Mouse (Mus musculus) heart, embryonic 14.5 days (tissue): ENCODE data around the gene Dcdc2a. TPM values are rescaled to one million over a fixed set of nuclear protein-coding genes. Genes with fewer than 3 reads are reported as not detected.

Experiments used
- ATAC-seq: fragments of 200-750 bp; cut with Nextera tagmentation; 2 replicates; pipeline ENCODE4 v1.8.0; 2017; ENCODE audit warnings: low read depth, moderate TSS enrichment; ENCODE audit not compliant: insufficient number of reproducible peaks, insufficient read depth, low FRiP score
- H3K27ac ChIP-seq, 2 experiments: fragments of 200-500 bp in 1 of 2; fragments of 300-500 bp in 1 of 2; sonication (generic) in 1 of 2; replicated peaks in 1 of 2; 2 replicates each; pipeline ENCODE4 v1.5.1; 2012 to 2014; ENCODE audit warnings: low read depth in 2 of 2, low read length in 2 of 2, control low read depth in 1 of 2, mild to moderate bottlenecking in 1 of 2, mixed read lengths in 1 of 2; ENCODE audit not compliant: control insufficient read depth in 1 of 2, insufficient read depth in 1 of 2
- H3K27me3 ChIP-seq: fragments of 300-500 bp; sonication (generic); 2 replicates; pipeline ENCODE4 v1.6.1; 2014; ENCODE audit warnings: mild to moderate bottlenecking, low read length, control low read depth; ENCODE audit not compliant: control insufficient read depth, insufficient read depth
- H3K36me3 ChIP-seq: fragments of 300-500 bp; sonication (generic); 2 replicates; pipeline ENCODE4 v1.6.1; 2014; ENCODE audit warnings: mild to moderate bottlenecking, control low read depth, low read length, mixed read lengths; ENCODE audit not compliant: control insufficient read depth, insufficient read depth
- H3K4me1 ChIP-seq, 2 experiments: fragments of 200-500 bp in 1 of 2; fragments of 300-500 bp in 1 of 2; sonication (generic) in 1 of 2; 2 replicates each; pipeline ENCODE4 v1.6.1; 2012 to 2014; ENCODE audit warnings: low read length in 2 of 2, control low read depth in 1 of 2, mixed read lengths in 1 of 2; ENCODE audit not compliant: control insufficient read depth in 2 of 2, insufficient read depth in 2 of 2
- H3K4me2 ChIP-seq: fragments of 300-500 bp; sonication (generic); 2 replicates; pipeline ENCODE4 v1.6.1; 2014; ENCODE audit warnings: mild to moderate bottlenecking, low read length
- H3K4me3 ChIP-seq, 2 experiments: fragments of 200-500 bp in 1 of 2; fragments of 300-500 bp in 1 of 2; sonication (generic) in 1 of 2; 2 replicates each; pipeline ENCODE4 v1.5.1; 2012 to 2014; ENCODE audit warnings: low read length in 2 of 2, mild to moderate bottlenecking in 2 of 2, control low read depth in 1 of 2, low read depth in 1 of 2, moderate library complexity in 1 of 2; ENCODE audit not compliant: control insufficient read depth in 1 of 2, insufficient read depth in 1 of 2
- H3K9ac ChIP-seq: fragments of 300-500 bp; sonication (generic); 2 replicates; pipeline ENCODE4 v1.6.1; 2014; ENCODE audit warnings: mild to moderate bottlenecking, low read length
- H3K9me3 ChIP-seq: fragments of 300-500 bp; sonication (generic); 2 replicates; pipeline ENCODE4 v1.6.1; 2016; ENCODE audit warnings: low read length, control low read depth; ENCODE audit not compliant: control insufficient read depth
- WGBS: fragments of 180-500 bp; shearing (Covaris S2); extraction: QIAGEN DNeasy Blood & Tissue Kit; methylation state at CpG from one replicate; pipeline ENCODE4 v1.1.7; 2014; 5-methylcytosine and 5-hydroxymethylcytosine counted together
- polyA plus RNA-seq: library from polyadenylated mRNA; unstranded; fragments of >200 nt; fragmentation: Nextera tagmentation; extraction: Ambion mirVana; gene quantifications from 2 replicates; pipeline ENCODE4 v1.2.1, GENCODE M21; 2014

Gene Dcdc2a
- polyA plus RNA-seq, 1 experiment from 2014 or later, result 0.77 TPM

DNA sequence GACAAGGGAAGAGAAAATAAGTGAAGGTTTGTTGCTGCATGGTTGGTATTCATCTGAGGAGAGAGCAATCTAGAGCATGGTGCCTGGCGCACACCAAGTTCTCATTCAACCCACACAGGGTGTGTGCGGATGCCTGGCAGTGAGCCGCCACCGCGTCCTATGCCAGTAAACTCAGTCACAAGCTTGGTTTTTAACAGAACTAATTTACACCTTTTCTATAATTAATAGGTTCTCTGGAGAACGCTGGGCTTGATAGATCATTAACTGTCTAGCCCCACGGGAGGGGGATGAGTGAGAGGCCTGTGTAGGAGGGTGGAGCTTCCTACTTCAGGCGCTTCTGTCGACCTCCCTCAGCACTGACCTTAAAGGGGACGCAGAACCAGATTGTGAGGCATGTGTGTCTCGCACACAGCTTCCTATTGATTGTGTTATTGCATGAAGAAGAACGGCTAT is 59.7 kb downstream of the Dcdc2a start:
- Histone ChIP-seq H3K4me1 (no peaks in the 10 kb centered on the region; a peak in 1 of 4 replicates), H3K27ac (no peak overlapping the region), H3K4me2 (peak overlapping the region; percentile 75), H3K9me3 (no peaks in the 10 kb centered on the region), H3K9ac (peak overlapping the region; percentile 68), H3K27me3 (no peaks in the 10 kb centered on the region), H3K4me3 (peak overlapping the region; percentile 40 to 51), H3K36me3 (no peaks in the 10 kb centered on the region)
- WGBS, result 30% methylated on average over 12 of the region's 12 CpGs
- peak; percentile 54; the same call in 1 of the 2 replicates for ATAC-seq

- Histone ChIP-seq H3K9me3 (no peaks in the 10 kb centered on the region), H3K4me1 (no peaks in the 10 kb centered on the region), H3K27me3 (no peaks in the 10 kb centered on the region), H3K9ac (peak overlapping the region; percentile 68), H3K4me2 (peak overlapping the region; percentile 75), H3K4me3 (peak overlapping the region; percentile 40 to 51), H3K36me3 (no peaks in the 10 kb centered on the region), H3K27ac (no peak overlapping the region)
- no peak for ATAC-seq
- 3% methylated on average over 11 of the region's 11 CpGs for WGBS
Measured at GRCm38 (mm10) chr13:25115971-25116370, 60.2 kb downstream of the Dcdc2a start.

DNA sequence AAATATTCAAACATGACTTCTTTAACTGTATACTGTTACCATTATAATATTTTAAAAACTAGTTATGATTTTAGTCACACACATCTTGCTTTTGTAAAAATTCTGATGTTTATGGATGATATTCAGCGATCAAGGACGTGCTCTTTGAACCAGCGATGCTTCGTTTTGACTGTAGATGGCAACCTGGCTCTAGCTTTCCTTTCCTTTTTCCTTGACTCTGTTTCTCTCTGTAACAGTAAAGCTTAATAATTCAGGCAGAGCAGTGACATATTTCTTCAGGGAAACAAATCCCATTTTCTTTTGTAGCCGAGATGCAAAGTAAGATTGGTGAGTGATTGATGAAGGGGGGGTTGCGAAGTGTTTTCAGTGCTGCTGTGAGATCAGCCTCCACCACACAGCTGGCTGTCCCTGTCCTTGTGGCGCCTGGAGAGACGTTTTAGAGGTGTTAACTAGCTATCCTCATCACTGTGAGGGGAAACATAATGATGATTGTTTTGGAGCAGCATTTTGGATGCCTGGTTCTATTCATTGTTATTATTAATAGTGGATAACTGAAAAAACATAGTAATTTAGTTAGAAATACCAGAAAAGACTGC is 67.0 kb downstream of the Dcdc2a start:
- H3K27me3 ChIP-seq, result no peaks in the 10 kb centered on the region
- no peak for ATAC-seq
- H3K9me3 ChIP-seq, result no peaks in the 10 kb centered on the region

GRCm38 (mm10) chr13:25127216-25127615 is 71.4 kb downstream of the Dcdc2a start:
- Histone ChIP-seq H3K27me3 (no peaks in the 10 kb centered on the region), H3K9me3 (no peaks in the 10 kb centered on the region), H3K36me3 (no peaks in the 10 kb centered on the region), H3K4me1 (no peaks in the 10 kb centered on the region), H3K4me3 (no peak overlapping the region), H3K4me2 (no peak overlapping the region), H3K9ac (no peak overlapping the region), H3K27ac (no peak overlapping the region)
- 74% methylated on average over 2 of the region's 2 CpGs for WGBS
- ATAC-seq, result no peak

More for the DNA sequence above, 67.0 kb downstream of the Dcdc2a start:
- H3K4me2 ChIP-seq, result no peak overlapping the region
- H3K36me3 ChIP-seq, result no peaks in the 10 kb centered on the region
- 71% methylated on average over 8 of the region's 8 CpGs for whole genome bisulfite sequencing
- no peaks in the 10 kb centered on the region for H3K4me1 ChIP-seq
- H3K9ac ChIP-seq, result no peak overlapping the region
- H3K27ac ChIP-seq, result no peak overlapping the region
- no peak overlapping the region for H3K4me3 ChIP-seq

- Histone ChIP-seq H3K4me1 (no peaks in the 10 kb centered on the region), H3K9ac (no peak overlapping the region), H3K4me2 (no peak overlapping the region), H3K4me3 (no peak overlapping the region), H3K9me3 (no peaks in the 10 kb centered on the region), H3K27me3 (no peaks in the 10 kb centered on the region), H3K27ac (no peak overlapping the region), H3K36me3 (no peaks in the 10 kb centered on the region)
- 76% methylated on average over 6 of the region's 6 CpGs for WGBS
- no peak for ATAC-seq
Measured at GRCm38 (mm10) chr13:25127806-25128205, 72.0 kb downstream of the Dcdc2a start.

DNA sequence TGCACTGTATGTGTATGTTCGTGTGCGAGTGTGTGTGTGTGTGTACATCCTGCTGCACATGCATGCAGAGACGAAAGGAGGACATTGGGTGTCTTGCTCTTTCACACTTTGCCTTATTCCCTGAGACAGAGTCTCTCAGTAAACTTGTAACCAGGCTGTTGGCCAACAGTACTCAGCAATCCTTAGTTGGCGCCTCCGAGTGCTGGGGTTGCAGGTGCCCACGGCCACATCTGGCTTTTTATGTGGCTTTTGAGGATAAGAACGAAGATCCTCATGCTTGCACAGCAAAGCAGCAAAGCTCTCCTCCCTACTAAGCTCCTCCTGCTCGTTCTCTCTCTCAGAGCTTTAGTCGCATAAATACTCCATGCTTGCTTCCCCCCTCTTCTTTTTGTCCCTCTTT is 73.0 kb downstream of the Dcdc2a start:
- no peaks in the 10 kb centered on the region for H3K9me3 ChIP-seq
- H3K36me3 ChIP-seq, result no peaks in the 10 kb centered on the region
- WGBS, result 77% methylated on average over 9 of the region's 9 CpGs
- no peaks in the 10 kb centered on the region for H3K4me1 ChIP-seq
- H3K27ac ChIP-seq, result no peak overlapping the region
- H3K9ac ChIP-seq, result no peak overlapping the region
- H3K27me3 ChIP-seq, result no peaks in the 10 kb centered on the region
- ATAC-seq, result no peak
- no peak overlapping the region for H3K4me3 ChIP-seq
- H3K4me2 ChIP-seq, result no peak overlapping the region

- ATAC-seq, result no peak
- Histone ChIP-seq H3K4me2 (no peak overlapping the region), H3K9ac (no peak overlapping the region), H3K36me3 (no peaks in the 10 kb centered on the region), H3K4me3 (no peak overlapping the region), H3K27me3 (no peaks in the 10 kb centered on the region), H3K9me3 (no peaks in the 10 kb centered on the region), H3K27ac (no peak overlapping the region), H3K4me1 (no peaks in the 10 kb centered on the region; a peak in 1 of 4 replicates)
- WGBS, result 90% methylated on average over 3 of the region's 3 CpGs
Measured at GRCm38 (mm10) chr13:25143066-25143465, 87.3 kb downstream of the Dcdc2a start.

- no peak overlapping the region for H3K4me2 ChIP-seq
- no peaks in the 10 kb centered on the region for H3K36me3 ChIP-seq
- H3K4me3 ChIP-seq, result no peak overlapping the region
- no peaks in the 10 kb centered on the region for H3K9me3 ChIP-seq
- no peak for ATAC-seq
- no peak overlapping the region for H3K9ac ChIP-seq
- WGBS, result 60% methylated on average over 2 of the region's 2 CpGs
- no peaks in the 10 kb centered on the region; a peak in 1 of 4 replicates for H3K4me1 ChIP-seq
- no peaks in the 10 kb centered on the region for H3K27me3 ChIP-seq
- no peak overlapping the region for H3K27ac ChIP-seq
Measured at GRCm38 (mm10) chr13:25144093-25144492, 88.3 kb downstream of the Dcdc2a start.
